In genomic region chr3:145641878-145642277, GRCm38 (mm10) we compare ENCODE assay signal across 24 mouse cellular contexts. TPM values are rescaled to one million over a fixed set of nuclear protein-coding genes. Genes with fewer than 3 reads are reported as not detected.
DNase-seq lines count a peak whose midpoint lies in the region; ATAC-seq and TF ChIP-seq lines count a peak whose summit lies in the region.
"Had no signal": no experiment of that assay in that cellular context is flagged by ENCODE, and none has a peak within 500 bp of the region (broad histone marks: within the 10 kb centered on the region; RNA-seq: fewer than 3 reads in every experiment).

No protein-coding gene starts in this region.

- H3K4me1 ChIP-seq in heart, adult 2 months (ENCODE audit: control insufficient read depth, insufficient read depth, low read length), result no peaks in the 10 kb centered on the region
- no peaks in the 10 kb centered on the region for H3K4me1 ChIP-seq in lung, embryonic 14.5 days (ENCODE audit: insufficient read depth)
- H3K4me1 ChIP-seq in brown adipose tissue, adult 24 weeks (ENCODE audit: control insufficient read depth, insufficient read depth, insufficient read length, low read length), result peaks cover 12% of the 10 kb centered on the region

- 48% methylated on average over 3 of the region's 3 CpGs for WGBS in heart, adult 2 months
- WGBS in lung, embryonic 14.5 days, result 46% methylated on average over 3 of the region's 3 CpGs

- H3K36me3 ChIP-seq in heart, adult 2 months (ENCODE audit: control insufficient read depth, insufficient read depth, low read length), result no peaks in the 10 kb centered on the region; the same call in 1 of the 2 replicates
- H3K36me3 ChIP-seq in lung, embryonic 14.5 days (ENCODE audit: insufficient read depth), result no peaks in the 10 kb centered on the region
- H3K36me3 ChIP-seq: forebrain, embryonic 10.5 days; G1E; hindbrain, embryonic 12.5 days; hindbrain, embryonic 15.5 days had no signal

- no peaks in the 10 kb centered on the region for H3K79me2 ChIP-seq in heart, adult 2 months (replicated peaks; ENCODE audit: control insufficient read depth, insufficient read depth, low read length)

- no peaks in the 10 kb centered on the region for H3K9me3 ChIP-seq in lung, embryonic 14.5 days (ENCODE audit: low read depth, low read length)
- H3K9me3 ChIP-seq: forebrain, embryonic 10.5 days; forebrain, embryonic 13.5 days; hindbrain, embryonic 12.5 days; hindbrain, embryonic 15.5 days had no signal

- DNase-seq in heart, adult 2 months, result no peak
- no peak for DNase-seq in heart, adult 8-10 months (ENCODE audit: low spot score)
- peak; percentile 69 for DNase-seq in lung, embryonic 14.5 days
- no peak for DNase-seq in lung, postnatal 4 days
- DNase-seq in NIH3T3 (ENCODE audit: low read depth), result peak; percentile 43
- DNase-seq in neural tube, embryonic 10.5 days (ENCODE audit: extremely low spot score, low spot score), result no peak
- DNase-seq: adrenal gland, adult 8-10 months; adrenal gland, postnatal 25 days; B cell, adult 2 months; cerebellum, adult 18-20 months; cerebellum, adult 9-10 months; cerebellum, postnatal 14 days; gastrocnemius, postnatal 25 days; heart, adult 18-20 months had no signal

- no peak for TF ChIP-seq POLR2A in heart, adult 2 months (IDR thresholded peaks at IDR 0.05; ENCODE audit: insufficient read depth, low read depth, low read length)

- no peak overlapping the region for H3K9ac ChIP-seq in heart, adult 2 months (ENCODE audit: low read depth, low read length)
- no peak overlapping the region for H3K9ac ChIP-seq in lung, embryonic 14.5 days
- H3K9ac ChIP-seq: forebrain, embryonic 13.5 days; hindbrain, embryonic 12.5 days; hindbrain, embryonic 15.5 days had no signal

- peak overlapping the region; percentile 20; the same call in 1 of the 2 replicates for H3K27ac ChIP-seq in heart, adult 2 months
- no peak overlapping the region for H3K27ac ChIP-seq in lung, embryonic 14.5 days (ENCODE audit: low read depth)
- H3K27ac ChIP-seq in brown adipose tissue, adult 24 weeks (replicated peaks; ENCODE audit: low read depth, low read length), result peak overlapping the region; percentile 62
- H3K27ac ChIP-seq: forebrain, embryonic 10.5 days; forebrain, embryonic 13.5 days; hindbrain, embryonic 12.5 days; hindbrain, embryonic 15.5 days had no signal

- no peak overlapping the region for H3K4me3 ChIP-seq in heart, adult 2 months
- no peak overlapping the region for H3K4me3 ChIP-seq in lung, embryonic 14.5 days (ENCODE audit: low read depth, low read length)
- no peak overlapping the region for H3K4me3 ChIP-seq in brown adipose tissue, adult 24 weeks (ENCODE audit: insufficient read depth, low read depth, low read length)
- H3K4me3 ChIP-seq: forebrain, embryonic 10.5 days; forebrain, embryonic 13.5 days; hindbrain, embryonic 12.5 days; hindbrain, embryonic 15.5 days had no signal

- ATAC-seq in lung, embryonic 14.5 days (ENCODE audit: insufficient read depth), result no peak
- ATAC-seq: forebrain, embryonic 13.5 days; forebrain, embryonic 16.5 days had no signal

- H3K27me3 ChIP-seq in heart, adult 2 months (ENCODE audit: control insufficient read depth, insufficient read depth, low read length), result no peaks in the 10 kb centered on the region
- no peaks in the 10 kb centered on the region for H3K27me3 ChIP-seq in lung, embryonic 14.5 days (ENCODE audit: insufficient read depth, low read length)
- H3K27me3 ChIP-seq: CH12.LX; forebrain, embryonic 13.5 days; hindbrain, embryonic 12.5 days; hindbrain, embryonic 15.5 days had no signal

- no peak for TF ChIP-seq EP300 in heart, adult 2 months (IDR thresholded peaks at IDR 0.05; ENCODE audit: insufficient read depth, low read depth, low read length)

- intact Hi-C loops in heart, adult 2 months (cut with DNase I), result loop anchor here (2.0 kb wide), 1 partner anchor 13 kb away; no protein-coding TSS in a partner anchor

- H3K4me2 ChIP-seq in lung, embryonic 14.5 days, result no peak overlapping the region
- H3K4me2 ChIP-seq: forebrain, embryonic 13.5 days; heart, embryonic 11.5 days; hindbrain, embryonic 12.5 days; hindbrain, embryonic 15.5 days had no signal

- no peak for TF ChIP-seq CTCF in heart, adult 2 months (IDR thresholded peaks at IDR 0.05)
- no peak for TF ChIP-seq CTCF in lung, embryonic 14.5 days (IDR thresholded peaks at IDR 0.05; ENCODE audit: low read depth)

RNA-seq across cellular contexts. Expression of gene Ccn1, which starts 7.9 kb away (rescaled TPM):
- 10 to 100 TPM; 49.9 to 72.1 TPM for total RNA-seq in heart, adult 2 months (2021)
- 39.7 and 45.0 TPM in 2 replicates for polyA plus RNA-seq in heart, adult 2 months (2012; rRNA removed)
- 10 to 100 TPM; 53.0 to 86.1 (median 71.0) TPM for total RNA-seq in heart, adult 8-10 months (2022)
- polyA plus RNA-seq in lung, embryonic 14.5 days (2014; fragmentation: Nextera tagmentation; extraction: Ambion mirVana), result 33.2 and 41.6 TPM in 2 replicates
- polyA plus RNA-seq in brown adipose tissue, adult 24 weeks (2012; ENCODE audit: insufficient read depth, insufficient read length, missing spikeins), result 24.6 and 51.6 TPM in 2 replicates
- total RNA-seq: CH12.LX; G1E; hematopoietic stem cell, adult 5-6 weeks had no signal
- polyA plus RNA-seq: G1E had no signal

Comparison
In these comparisons a context has a peak if more than half of its experiments do, and no peak if none do; other contexts are left out.
1. DNase-seq: peak in lung, embryonic 14.5 days (single experiment) and NIH3T3 (single experiment); none in heart, adult 2 months (0 of 2), heart, adult 8-10 months (single experiment), lung, postnatal 4 days (0 of 2) and neural tube, embryonic 10.5 days (single experiment).